Mouse (Mus musculus) urinary bladder, postnatal 14 days (tissue): ENCODE results near the gene Mfsd2b.

Experiments used
- DNase-seq: peaks from one replicate; pipeline ENCODE4 v3.0.0; 2021; ENCODE audit warnings: low spot score

Gene Mfsd2b

DNA sequence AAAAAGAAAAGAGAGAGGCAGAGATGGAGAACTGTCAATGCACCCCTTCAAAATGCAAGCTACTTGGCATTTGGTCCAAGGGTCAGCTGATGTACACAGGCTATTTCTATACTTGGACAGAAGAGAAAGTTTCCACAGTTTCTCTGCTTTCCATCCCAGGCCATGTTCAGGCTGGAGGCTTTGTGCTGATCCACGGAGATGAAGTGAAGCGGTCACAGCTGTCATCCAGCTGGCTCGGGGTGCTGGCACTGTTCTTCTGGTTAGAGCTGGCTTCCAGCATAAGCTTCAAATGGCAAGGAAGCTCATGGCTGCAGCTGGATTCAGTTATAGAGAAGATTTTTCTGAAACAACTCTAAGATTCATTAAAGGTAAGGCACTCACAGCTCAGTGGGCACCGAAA lies 60.5 kb downstream of the Mfsd2b start:
- no peak for DNase-seq
